Comparison of ENCODE assay signal across 1 mouse cellular context in genomic region chr6:34156057-34156456, GRCm38 (mm10).
TF ChIP-seq lines count a peak whose summit lies in the region.

No protein-coding gene starts in this region.

TF ChIP-seq in CH12.LX, 34 proteins besides CTCF, POLR2A, EP300 and RAD21 (continued from another document):
- TF ChIP-seq SIN3A (IDR thresholded peaks at IDR 0.05; ENCODE audit: low read length) (no peak), ZKSCAN1 (IDR thresholded peaks at IDR 0.05; ENCODE audit: borderline replicate concordance, low read depth, low read length) (no peak), PAX5 (IDR thresholded peaks at IDR 0.05; ENCODE audit: low read length) (no peak), ELF1 (IDR thresholded peaks at IDR 0.05; ENCODE audit: low read depth, low read length) (0 out of 2 replicates have a peak, but pooled peaks have one; percentile 32), KAT2A (IDR thresholded peaks at IDR 0.05; ENCODE audit: insufficient replicate concordance, low read length) (no peak), E2F4 (IDR thresholded peaks at IDR 0.05; ENCODE audit: insufficient replicate concordance, low read depth, low read length) (no peak), TBP (conservative IDR thresholded peaks at IDR 0.05; ENCODE audit: low read depth, low read length) (no peak), CHD1 (IDR thresholded peaks at IDR 0.05; ENCODE audit: low read depth, low read length) (no peak), JUND (conservative IDR thresholded peaks at IDR 0.05; ENCODE audit: low read depth, low read length) (no peak), NELFE (IDR thresholded peaks at IDR 0.05; ENCODE audit: low read depth, low read length) (no peak), MXI1 (IDR thresholded peaks at IDR 0.05; ENCODE audit: low read depth, low read length) (no peak)
